Mouse (Mus musculus) ES-Bruce4 (cell line): ENCODE data around the gene Mmaa. TPM values are rescaled to one million over a fixed set of nuclear protein-coding genes. Genes with fewer than 3 reads are reported as not detected.

Source experiments
- H3K27ac ChIP-seq: 2 replicates; pipeline ENCODE4 v1.5.1; 2012; ENCODE audit warnings: low read length, inconsistent platforms; ENCODE audit not compliant: insufficient read depth
- H3K27me3 ChIP-seq: 2 replicates; pipeline ENCODE4 v1.6.1; 2012; ENCODE audit warnings: mild to moderate bottlenecking, low read length, inconsistent platforms; ENCODE audit not compliant: control insufficient read depth, poor library complexity, insufficient read depth, severe bottlenecking
- H3K36me3 ChIP-seq: 2 replicates; pipeline ENCODE4 v1.6.1; 2012; ENCODE audit warnings: inconsistent platforms, mild to moderate bottlenecking, low read length, moderate library complexity; ENCODE audit not compliant: control insufficient read depth, poor library complexity, insufficient read depth, severe bottlenecking
- H3K4me1 ChIP-seq: one replicate; pipeline ENCODE4 v1.8.1; 2011; ENCODE audit warnings: low read length; ENCODE audit not compliant: control insufficient read depth, insufficient read depth
- H3K4me3 ChIP-seq: 2 replicates; pipeline ENCODE4 v1.5.1; 2011; ENCODE audit warnings: low read depth, mild to moderate bottlenecking, low read length
- H3K9ac ChIP-seq: 2 replicates; pipeline ENCODE4 v1.6.1; 2012; ENCODE audit warnings: low read depth, mild to moderate bottlenecking, inconsistent platforms; ENCODE audit not compliant: poor library complexity, severe bottlenecking
- H3K9me3 ChIP-seq: replicated peaks from 2 replicates; pipeline ENCODE4 v1.6.1; 2012; ENCODE audit warnings: mild to moderate bottlenecking, low read length, inconsistent platforms; ENCODE audit not compliant: control insufficient read depth, poor library complexity, insufficient read depth, severe bottlenecking
- CTCF ChIP-seq: IDR thresholded peaks from one replicate; pipeline ENCODE4 v1.8.1; 2011; ENCODE audit warnings: low read depth, low read length
- EP300 ChIP-seq: IDR thresholded peaks from 2 replicates; pipeline ENCODE4 v1.6.1; 2011; ENCODE audit warnings: low read depth, low read length; ENCODE audit not compliant: insufficient read depth
- POLR2A ChIP-seq: IDR thresholded peaks from one replicate; pipeline ENCODE4 v1.8.1; 2011; ENCODE audit warnings: low read length; ENCODE audit not compliant: insufficient read depth
- polyA plus RNA-seq: library from polyadenylated mRNA; stranded (reverse); fragments of >200 nt; gene quantifications from 2 replicates; pipeline ENCODE4 v1.2.4, GENCODE M21; 2011; ENCODE audit warnings: low read depth; ENCODE audit not compliant: missing spikeins, insufficient read depth, insufficient read length

Mmaa gene
- polyA plus RNA-seq, 1 experiment = 6.1 TPM

- no peak overlapping the region for H3K4me3 ChIP-seq
- H3K9ac ChIP-seq = no peak overlapping the region
- H3K4me1 ChIP-seq = no peaks in the 10 kb centered on the region
- H3K9me3 ChIP-seq = no peaks in the 10 kb centered on the region
- TF ChIP-seq CTCF = no peak
- TF ChIP-seq EP300 = no peak
- no peak for TF ChIP-seq POLR2A
- H3K27ac ChIP-seq = no peak overlapping the region
- H3K36me3 ChIP-seq = no peaks in the 10 kb centered on the region
- H3K27me3 ChIP-seq = no peaks in the 10 kb centered on the region
These were observed 28.4 kb upstream of the Mmaa start for GRCm38 (mm10) chr8:79323121-79323520.

DNA sequence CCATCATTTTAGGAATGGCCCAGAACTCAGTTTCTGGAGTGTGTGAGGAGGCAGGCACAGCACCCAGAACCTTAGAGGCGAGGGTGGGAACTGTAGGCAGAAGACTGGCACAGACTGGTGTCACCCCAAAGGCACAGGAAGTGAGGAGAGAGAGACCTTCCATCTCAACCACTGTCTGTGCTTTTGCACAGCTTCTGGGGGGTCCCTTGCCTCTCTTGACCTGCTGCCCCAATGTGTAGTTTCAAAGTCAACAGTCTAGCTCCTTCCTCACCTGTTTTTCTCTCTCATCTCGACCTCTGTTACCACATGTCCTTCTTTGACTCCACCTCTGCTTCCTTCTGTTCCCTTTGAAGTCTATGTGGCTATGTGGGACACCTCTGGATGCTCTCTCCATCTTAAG, 16.1 kb upstream of the Mmaa start:
- H3K27me3 ChIP-seq = no peaks in the 10 kb centered on the region; the same call in 1 of the 2 replicates
- TF ChIP-seq CTCF (no peak), POLR2A (no peak), EP300 (no peak)
- no peaks in the 10 kb centered on the region for H3K4me1 ChIP-seq
- no peaks in the 10 kb centered on the region for H3K9me3 ChIP-seq
- H3K4me3 ChIP-seq = no peak overlapping the region
- H3K27ac ChIP-seq = no peak overlapping the region
- no peak overlapping the region for H3K9ac ChIP-seq
- H3K36me3 ChIP-seq = no peaks in the 10 kb centered on the region

DNA sequence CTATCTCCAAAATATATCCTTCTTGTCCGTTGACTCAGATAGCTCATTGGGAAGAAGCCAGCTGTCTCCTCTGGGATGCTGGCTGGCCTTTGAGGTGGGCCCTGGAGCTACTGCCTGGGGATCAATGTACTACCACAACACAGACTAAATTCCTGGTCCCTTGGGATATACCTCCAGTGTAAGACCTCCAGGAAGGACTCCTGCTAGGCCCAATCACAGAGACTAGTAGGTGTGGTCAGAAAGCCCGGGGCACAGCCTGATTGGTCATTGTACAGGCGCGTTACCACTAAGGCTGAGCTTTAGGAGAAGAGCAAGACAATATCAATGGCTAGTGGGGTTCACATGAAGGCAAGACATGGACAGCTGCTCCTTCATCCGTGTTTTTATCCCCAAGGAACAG, 11.2 kb upstream of the Mmaa start:
- H3K9me3 ChIP-seq = no peaks in the 10 kb centered on the region
- no peak for TF ChIP-seq EP300
- no peak for TF ChIP-seq CTCF
- no peak for TF ChIP-seq POLR2A
- no peak overlapping the region for H3K4me3 ChIP-seq
- no peaks in the 10 kb centered on the region for H3K36me3 ChIP-seq
- H3K27ac ChIP-seq = no peak overlapping the region
- H3K9ac ChIP-seq = no peak overlapping the region
- H3K4me1 ChIP-seq = no peaks in the 10 kb centered on the region
- H3K27me3 ChIP-seq = no peaks in the 10 kb centered on the region; the same call in 1 of the 2 replicates

DNA sequence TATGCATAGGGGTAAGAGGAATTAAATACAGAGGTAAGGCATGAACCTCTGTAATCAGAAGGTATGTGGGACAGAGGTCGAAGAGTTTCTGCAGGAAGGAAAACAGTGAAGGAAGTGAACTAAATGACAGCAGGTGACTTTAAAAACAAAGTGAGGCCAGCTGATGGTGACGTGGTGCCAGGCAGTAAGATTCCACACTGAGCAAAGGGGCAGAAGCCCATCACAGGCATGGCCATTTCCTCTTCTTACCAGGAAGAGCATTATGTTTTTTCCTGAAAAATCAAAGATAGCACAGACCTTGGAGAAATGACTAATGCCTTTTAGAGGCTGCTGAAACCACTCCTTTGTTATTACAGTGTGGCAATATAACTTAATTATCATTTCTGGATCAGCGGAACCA, 6.8 kb upstream of the Mmaa start:
- no peak for TF ChIP-seq POLR2A
- no peak for TF ChIP-seq CTCF
- no peak for TF ChIP-seq EP300
- H3K4me1 ChIP-seq = no peaks in the 10 kb centered on the region

GRCm38 (mm10) chr8:79299704-79300103, 5.0 kb upstream of the Mmaa start:
- H3K9ac ChIP-seq = no peak overlapping the region
- no peaks in the 10 kb centered on the region for H3K9me3 ChIP-seq
- H3K27ac ChIP-seq = no peak overlapping the region
- H3K27me3 ChIP-seq = no peaks in the 10 kb centered on the region
- H3K4me1 ChIP-seq = no peaks in the 10 kb centered on the region
- H3K36me3 ChIP-seq = no peaks in the 10 kb centered on the region
- TF ChIP-seq CTCF = peak; percentile 16
- no peak for TF ChIP-seq POLR2A
- TF ChIP-seq EP300 = no peak
- no peak overlapping the region for H3K4me3 ChIP-seq

More for the DNA sequence above, 6.8 kb upstream of the Mmaa start:
- Histone ChIP-seq H3K36me3 (no peaks in the 10 kb centered on the region), H3K4me3 (no peak overlapping the region), H3K27ac (no peak overlapping the region), H3K9me3 (no peaks in the 10 kb centered on the region), H3K9ac (no peak overlapping the region), H3K27me3 (no peaks in the 10 kb centered on the region)

DNA sequence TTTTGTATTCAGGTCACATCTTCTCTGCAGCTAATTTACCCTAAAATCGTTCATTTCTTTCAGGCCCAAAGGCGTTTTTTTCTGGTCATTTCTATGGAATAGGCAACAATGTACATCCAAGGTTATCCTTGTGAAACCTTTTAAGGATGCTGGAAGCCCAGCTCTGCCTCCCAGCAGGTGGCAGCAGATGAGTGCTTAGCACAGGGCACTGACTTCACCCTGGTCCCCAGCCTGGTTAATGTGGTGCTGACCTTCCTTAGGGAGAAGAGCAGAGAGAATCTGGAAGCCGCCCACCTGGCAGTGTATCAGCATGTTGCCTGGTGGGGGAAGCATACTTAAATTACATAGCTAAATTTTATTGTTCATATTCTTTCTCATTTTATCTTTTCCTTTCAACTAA, 3.0 kb upstream of the Mmaa start:
- Histone ChIP-seq H3K4me3 (no peak overlapping the region), H3K4me1 (no peaks in the 10 kb centered on the region), H3K9ac (no peak overlapping the region), H3K36me3 (no peaks in the 10 kb centered on the region), H3K27me3 (no peaks in the 10 kb centered on the region), H3K9me3 (no peaks in the 10 kb centered on the region), H3K27ac (no peak overlapping the region)
- TF ChIP-seq POLR2A = no peak
- peak; percentile 73 for TF ChIP-seq CTCF
